9 mouse cellular contexts compared by ENCODE assay signal in the genomic region with DNA sequence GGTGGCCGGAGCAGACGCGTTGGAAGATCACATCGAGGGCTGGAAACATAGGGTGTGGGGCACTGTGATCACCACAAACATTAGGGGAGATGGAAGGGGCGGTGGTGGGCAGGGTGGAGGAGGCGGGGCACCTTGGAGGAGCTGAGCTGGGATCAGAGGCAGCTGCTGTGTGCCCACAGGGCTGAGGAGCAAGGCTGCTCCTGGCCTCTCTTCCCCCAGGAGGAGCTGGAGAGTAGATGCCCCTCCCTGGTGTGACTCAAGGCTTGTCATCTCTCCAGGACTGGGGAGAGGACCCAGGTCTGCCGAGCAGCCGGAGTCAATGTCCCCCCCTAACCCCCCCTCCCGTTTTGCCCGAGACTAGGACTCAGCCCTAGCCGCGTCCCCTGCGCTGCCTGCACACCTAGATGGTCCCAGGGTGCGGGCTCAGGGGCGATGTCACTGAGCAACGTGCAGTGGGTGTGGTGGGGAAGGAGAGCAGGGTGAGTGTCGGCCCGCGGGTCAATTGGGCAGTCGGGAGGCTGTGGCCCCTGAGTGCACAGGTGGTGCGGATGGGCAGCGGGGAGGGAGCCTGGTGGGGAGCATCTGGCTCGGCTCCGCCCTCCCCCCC. TPM values are rescaled to one million over a fixed set of nuclear protein-coding genes. Genes with fewer than 3 reads are reported as not detected.
DNase-seq lines count a peak whose midpoint lies in the region; ATAC-seq and TF ChIP-seq lines count a peak whose summit lies in the region.
"Had no signal": no experiment of that assay in that cellular context is flagged by ENCODE, and none has a peak within 500 bp of the region (broad histone marks: within the 10 kb centered on the region; RNA-seq: fewer than 3 reads in every experiment).

No protein-coding gene starts in this region.

- no peak overlapping the region for H3K9ac ChIP-seq in midbrain, embryonic 12.5 days (replicated peaks)
- H3K9ac ChIP-seq: liver, embryonic 13.5 days had no signal

- H3K4me1 ChIP-seq in midbrain, embryonic 12.5 days: no peaks in the 10 kb centered on the region
- H3K4me1 ChIP-seq: liver, embryonic 13.5 days had no signal

- intact Hi-C loops in heart, postnatal 25 days (cut with DNase I): no loop called here
- intact Hi-C loops in heart, postnatal 14 days (cut with DNase I): no loop called here

- peak overlapping the region; percentile 45 for H3K4me2 ChIP-seq in midbrain, embryonic 12.5 days (replicated peaks)
- H3K4me2 ChIP-seq: liver, embryonic 13.5 days had no signal

- TF ChIP-seq POLR2A in brain, embryonic 14.5 days (IDR thresholded peaks at IDR 0.05; ENCODE audit: borderline replicate concordance, extremely low read depth, insufficient read depth, insufficient read length, poor library complexity, severe bottlenecking): no peak

- TF ChIP-seq CTCF in brain, embryonic 14.5 days (IDR thresholded peaks at IDR 0.05; ENCODE audit: borderline replicate concordance, extremely low read depth, insufficient read depth, insufficient read length): no peak

- H3K9me3 ChIP-seq in midbrain, embryonic 12.5 days: no peaks in the 10 kb centered on the region
- H3K9me3 ChIP-seq: liver, embryonic 13.5 days had no signal

- ATAC-seq in midbrain, embryonic 12.5 days (ENCODE audit: low FRiP score, low read depth): peak; percentile 34; the same call in 1 of the 2 replicates
- ATAC-seq in granulocyte monocyte progenitor cell, adult 5-6 weeks (replicated peaks; ENCODE audit: poor library complexity, severe bottlenecking): no peak

- 33% methylated on average over 24 of the region's 24 CpGs for WGBS in midbrain, embryonic 12.5 days

- no peak overlapping the region for H3K27ac ChIP-seq in midbrain, embryonic 12.5 days (replicated peaks)
- H3K27ac ChIP-seq: liver, embryonic 13.5 days had no signal

- H3K27me3 ChIP-seq in midbrain, embryonic 12.5 days: peaks cover 47% of the 10 kb centered on the region

- H3K36me3 ChIP-seq in midbrain, embryonic 12.5 days: no peaks in the 10 kb centered on the region
- H3K36me3 ChIP-seq: liver, embryonic 13.5 days had no signal

- H3K4me3 ChIP-seq in midbrain, embryonic 12.5 days: peak overlapping the region; percentile 23; the same call in 1 of the 2 replicates
- H3K4me3 ChIP-seq: liver, embryonic 13.5 days had no signal

- peak; percentile 81 for DNase-seq in heart, adult 11 months
- no peak for DNase-seq in heart, postnatal 25 days (ENCODE audit: low spot score)
- peak; percentile 1 for DNase-seq in brain, embryonic 14.5 days (ENCODE audit: low read depth)
- DNase-seq in heart, postnatal 14 days: peak; percentile 1 to 2
- no peak for DNase-seq in testis, postnatal 10 days (ENCODE audit: low spot score)
- DNase-seq in gastrocnemius, postnatal 10 days: no peak
- DNase-seq: liver, embryonic 13.5 days had no signal

RNA-seq across cellular contexts. Expression of a gene that starts 57.6 kb away (rescaled TPM):
- 1 to 10 TPM; 8.6 to 9.2 TPM for total RNA-seq in heart, postnatal 25 days (2021)
- 36.2 and 37.9 TPM in 2 replicates for polyA plus RNA-seq in brain, embryonic 14.5 days (2012; rRNA removed)
- total RNA-seq in heart, postnatal 14 days (2021): 10 to 100 TPM; 10.3 to 14.3 TPM
- polyA plus RNA-seq in midbrain, embryonic 12.5 days (2016; fragmentation: Nextera tagmentation; extraction: Ambion mirVana): 12.6 and 16.9 TPM in 2 replicates
- 10 to 100 TPM in 1 of 2 experiments, 1 to 10 TPM in 1; 8.3 to 14.2 TPM for total RNA-seq in gastrocnemius, postnatal 10 days (2021)
- total RNA-seq in granulocyte monocyte progenitor cell, adult 5-6 weeks (2014; fragmentation: Nextera tagmentation): not detected in 2 replicates
- total RNA-seq in granulocyte monocyte progenitor cell, adult 5-6 weeks (2017): not detected in 2 replicates

Comparison
In these comparisons a context has a peak if more than half of its experiments do, and no peak if none do; other contexts are left out.
1. DNase-seq: peak in heart, adult 11 months (single experiment), brain, embryonic 14.5 days (single experiment) and heart, postnatal 14 days (2 of 2); none in heart, postnatal 25 days (single experiment), testis, postnatal 10 days (single experiment) and gastrocnemius, postnatal 10 days (single experiment).
2. RNA of a gene that starts 57.6 kb away (total RNA-seq): 10.3 to 14.3 TPM in heart, postnatal 14 days, 8.3 to 14.2 TPM in gastrocnemius, postnatal 10 days and 8.6 to 9.2 TPM in heart, postnatal 25 days; not detected in granulocyte monocyte progenitor cell, adult 5-6 weeks; every median in the first group is over 4 times any median in the second.